Mouse (Mus musculus) hindbrain, embryonic 15.5 days (tissue): Measurements from ENCODE around the gene Rims1. TPM values are rescaled to one million over a fixed set of nuclear protein-coding genes. Genes with fewer than 3 reads are reported as not detected.

Source experiments
- ATAC-seq: fragments of 200-750 bp; cut with Nextera tagmentation; 2 replicates; pipeline ENCODE4 v1.8.0; 2017; ENCODE audit warnings: low read depth, moderate number of reproducible peaks, moderate TSS enrichment; ENCODE audit not compliant: low FRiP score
- H3K27ac ChIP-seq: fragments of 300-500 bp; sonication (generic); replicated peaks from 2 replicates; pipeline ENCODE4 v1.5.1; 2015; ENCODE audit warnings: mild to moderate bottlenecking, inconsistent platforms
- H3K27me3 ChIP-seq: fragments of 300-500 bp; sonication (generic); 2 replicates; pipeline ENCODE4 v1.6.1; 2015; ENCODE audit warnings: control low read depth, inconsistent platforms
- H3K36me3 ChIP-seq: fragments of 300-500 bp; sonication (generic); 2 replicates; pipeline ENCODE4 v1.6.1; 2015; ENCODE audit warnings: control low read depth, inconsistent platforms
- H3K4me1 ChIP-seq: fragments of 300-500 bp; sonication (generic); replicated peaks from 2 replicates; pipeline ENCODE4 v1.6.1; 2015; ENCODE audit warnings: control low read depth, inconsistent platforms
- H3K4me2 ChIP-seq: fragments of 300-500 bp; sonication (generic); 2 replicates; pipeline ENCODE4 v1.6.1; 2015; ENCODE audit warnings: moderate library complexity, mild to moderate bottlenecking, inconsistent platforms
- H3K4me3 ChIP-seq: fragments of 300-500 bp; sonication (generic); 2 replicates; pipeline ENCODE4 v1.5.1; 2015; ENCODE audit warnings: mild to moderate bottlenecking, inconsistent platforms
- H3K9ac ChIP-seq: fragments of 300-500 bp; sonication (generic); 2 replicates; pipeline ENCODE4 v1.6.1; 2015; ENCODE audit warnings: inconsistent platforms
- H3K9me3 ChIP-seq: fragments of 300-500 bp; sonication (generic); 2 replicates; pipeline ENCODE4 v1.6.1; 2016; ENCODE audit warnings: control low read depth, inconsistent platforms
- WGBS: fragments of 180-500 bp; shearing (Covaris S2); methylation state at CpG from one replicate; pipeline ENCODE4 v1.1.7; 2015; 5-methylcytosine and 5-hydroxymethylcytosine counted together
- polyA plus RNA-seq: library from polyadenylated mRNA; unstranded; fragments of >200 nt; fragmentation: Nextera tagmentation; extraction: Ambion mirVana; gene quantifications from 2 replicates; pipeline ENCODE4 v1.2.1, GENCODE M21; 2015

The Rims1 gene
- polyA plus RNA-seq, 1 experiment from 2014 or later, result 21.5 TPM

- H3K4me2 ChIP-seq, result no peak overlapping the region
- H3K27me3 ChIP-seq, result no peaks in the 10 kb centered on the region
- H3K4me1 ChIP-seq, result peaks cover 4% of the 10 kb centered on the region; the same call in 1 of the 2 replicates
- ATAC-seq, result no peak
- H3K9me3 ChIP-seq, result no peaks in the 10 kb centered on the region
- WGBS, result 69% methylated on average over 6 of the region's 6 CpGs
- no peaks in the 10 kb centered on the region for H3K36me3 ChIP-seq
- no peak overlapping the region for H3K9ac ChIP-seq
- H3K4me3 ChIP-seq, result no peak overlapping the region
- no peak overlapping the region for H3K27ac ChIP-seq
Measured at GRCm38 (mm10) chr1:22262169-22262950, 543.4 kb downstream of the Rims1 start.

GRCm38 (mm10) chr1:22261702-22262101, 544.1 kb downstream of the Rims1 start:
- Histone ChIP-seq H3K9me3 (no peaks in the 10 kb centered on the region), H3K9ac (no peak overlapping the region), H3K36me3 (no peaks in the 10 kb centered on the region), H3K4me1 (peaks cover 4% of the 10 kb centered on the region; the same call in 1 of the 2 replicates), H3K4me2 (no peak overlapping the region), H3K4me3 (no peak overlapping the region), H3K27ac (no peak overlapping the region), H3K27me3 (no peaks in the 10 kb centered on the region)
- ATAC-seq, result 0 out of 2 replicates have a peak, but pooled peaks have one; percentile 60
- 79% methylated on average over 4 of the region's 4 CpGs for WGBS

GRCm38 (mm10) chr1:22260291-22260690, 545.5 kb downstream of the Rims1 start:
- Histone ChIP-seq H3K9me3 (no peaks in the 10 kb centered on the region), H3K4me1 (0 out of 2 replicates have a peak, but pooled peaks cover 4% of the 10 kb centered on the region), H3K36me3 (no peaks in the 10 kb centered on the region), H3K4me2 (no peak overlapping the region), H3K27ac (no peak overlapping the region), H3K9ac (no peak overlapping the region), H3K4me3 (no peak overlapping the region), H3K27me3 (no peaks in the 10 kb centered on the region)
- WGBS, result 88% methylated on average over 2 of the region's 2 CpGs
- ATAC-seq, result no peak

GRCm38 (mm10) chr1:22258356-22258755, 547.4 kb downstream of the Rims1 start:
- no peak overlapping the region for H3K27ac ChIP-seq
- no peak overlapping the region for H3K4me2 ChIP-seq
- H3K4me3 ChIP-seq, result no peak overlapping the region
- WGBS, result 74% methylated on average over 4 of the region's 4 CpGs
- H3K9ac ChIP-seq, result no peak overlapping the region
- H3K36me3 ChIP-seq, result no peaks in the 10 kb centered on the region
- no peaks in the 10 kb centered on the region for H3K27me3 ChIP-seq
- H3K4me1 ChIP-seq, result 0 out of 2 replicates have a peak, but pooled peaks cover 4% of the 10 kb centered on the region
- no peaks in the 10 kb centered on the region for H3K9me3 ChIP-seq
- no peak for ATAC-seq

- 95% methylated on average over 2 of the region's 2 CpGs for WGBS
Measured at GRCm38 (mm10) chr1:22254278-22254677, 551.5 kb downstream of the Rims1 start.

GRCm38 (mm10) chr1:22252873-22253272, 552.9 kb downstream of the Rims1 start:
- no peaks in the 10 kb centered on the region for H3K27me3 ChIP-seq
- ATAC-seq, result no peak
- no peaks in the 10 kb centered on the region for H3K36me3 ChIP-seq
- H3K27ac ChIP-seq, result no peak overlapping the region
- no peaks in the 10 kb centered on the region for H3K9me3 ChIP-seq
- H3K4me1 ChIP-seq, result no peaks in the 10 kb centered on the region
- H3K4me2 ChIP-seq, result no peak overlapping the region
- H3K9ac ChIP-seq, result no peak overlapping the region
- H3K4me3 ChIP-seq, result no peak overlapping the region

More at GRCm38 (mm10) chr1:22254278-22254677, 551.5 kb downstream of the Rims1 start:
- H3K4me2 ChIP-seq, result no peak overlapping the region
- H3K4me3 ChIP-seq, result no peak overlapping the region
- H3K9ac ChIP-seq, result no peak overlapping the region
- no peaks in the 10 kb centered on the region for H3K36me3 ChIP-seq
- no peak overlapping the region for H3K27ac ChIP-seq
- H3K27me3 ChIP-seq, result no peaks in the 10 kb centered on the region
- no peaks in the 10 kb centered on the region for H3K4me1 ChIP-seq
- ATAC-seq, result no peak
- no peaks in the 10 kb centered on the region for H3K9me3 ChIP-seq

- no peak for ATAC-seq
- no peaks in the 10 kb centered on the region for H3K36me3 ChIP-seq
- H3K9ac ChIP-seq, result no peak overlapping the region
- no peaks in the 10 kb centered on the region for H3K4me1 ChIP-seq
- no peaks in the 10 kb centered on the region for H3K27me3 ChIP-seq
- no peaks in the 10 kb centered on the region for H3K9me3 ChIP-seq
- no peak overlapping the region for H3K4me2 ChIP-seq
- H3K27ac ChIP-seq, result no peak overlapping the region
- no peak overlapping the region for H3K4me3 ChIP-seq
Measured at GRCm38 (mm10) chr1:22248898-22249386, 556.9 kb downstream of the Rims1 start.

GRCm38 (mm10) chr1:22245748-22246147, 560.0 kb downstream of the Rims1 start:
- no peak overlapping the region for H3K4me2 ChIP-seq
- H3K27me3 ChIP-seq, result no peaks in the 10 kb centered on the region
- no peak for ATAC-seq
- H3K4me3 ChIP-seq, result no peak overlapping the region
- H3K9me3 ChIP-seq, result no peaks in the 10 kb centered on the region
- no peaks in the 10 kb centered on the region for H3K36me3 ChIP-seq
- no peaks in the 10 kb centered on the region for H3K4me1 ChIP-seq
- 98% methylated on average over 2 of the region's 2 CpGs for WGBS
- H3K27ac ChIP-seq, result no peak overlapping the region
- H3K9ac ChIP-seq, result no peak overlapping the region
